Mouse (Mus musculus): ENCODE results near the gene Cpne2. TPM values are rescaled to one million over a fixed set of nuclear protein-coding genes. Genes with fewer than 3 reads are reported as not detected.

Gene Cpne2
- total RNA-seq, 1 experiment from 2014 or later, result 108 TPM

DNA sequence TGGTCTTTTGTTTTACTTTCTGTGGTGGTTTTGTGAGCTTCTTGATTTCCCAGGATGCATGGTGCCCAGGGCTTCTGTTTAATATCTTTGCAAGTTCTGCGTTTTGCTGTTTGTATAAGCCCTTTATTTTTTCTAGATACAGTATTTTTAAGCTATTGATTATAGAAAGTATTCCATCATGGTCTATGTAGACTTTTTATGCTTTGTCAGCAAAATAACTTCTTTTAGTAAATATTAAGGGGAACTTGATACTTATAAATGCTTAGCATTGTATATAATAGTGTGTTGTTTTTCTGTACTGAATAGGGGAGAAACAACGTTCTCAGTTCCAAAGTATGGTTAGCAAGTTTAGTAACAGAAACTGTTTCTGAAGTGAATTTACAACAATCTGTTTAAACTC is 71.2 kb downstream of the Cpne2 start:
- no peak for ATAC-seq (replicated peaks in 1 of 2; ENCODE audit: insufficient read depth in 1 of 2, low FRiP score in 2 of 2, low TSS enrichment in 1 of 2, low read depth in 1 of 2, poor library complexity in 2 of 2, severe bottlenecking in 2 of 2)

DNA sequence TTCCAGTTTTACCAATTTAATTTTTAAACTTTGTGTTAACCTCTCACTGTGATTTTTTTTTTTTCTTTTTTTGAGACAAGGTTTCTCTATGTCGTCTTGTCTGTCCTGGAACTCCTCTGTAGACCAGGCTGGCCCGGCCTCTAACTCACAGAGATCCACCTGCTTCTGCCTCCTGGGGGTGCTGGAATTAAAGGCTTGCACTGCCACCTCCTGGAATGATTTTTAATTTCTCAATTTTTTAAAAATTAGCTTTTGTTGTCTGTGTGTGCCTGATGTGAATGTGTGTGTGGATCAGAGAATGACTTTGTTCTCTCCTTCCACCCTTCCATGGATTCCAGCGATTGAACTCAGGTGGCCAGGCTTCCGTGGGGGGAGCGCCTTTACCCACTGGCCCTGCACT is 74.3 kb downstream of the Cpne2 start:
- no peak for ATAC-seq (replicated peaks in 1 of 2; ENCODE audit: insufficient read depth in 1 of 2, low FRiP score in 2 of 2, low TSS enrichment in 1 of 2, low read depth in 1 of 2, poor library complexity in 2 of 2, severe bottlenecking in 2 of 2)

Other genes with a start within 250 kb of the Cpne2 start
- gene Slc12a3, start 203.8 kb upstream of the Cpne2 start, total RNA-seq (2017), result not detected in 2 replicates
- 74.5 and 93.6 TPM in 2 replicates for gene Herpud1, start 146.6 kb upstream of the Cpne2 start, total RNA-seq (2017)
- 62.6 and 97.6 TPM in 2 replicates for gene Nlrc5, start 98.6 kb upstream of the Cpne2 start, total RNA-seq (2017)
- gene Rspry1, start 68.9 kb downstream of the Cpne2 start, total RNA-seq (2017), result 40.0 and 43.6 TPM in 2 replicates
- gene Fam192a, start 69.0 kb downstream of the Cpne2 start, total RNA-seq (2017), result 84.4 and 120 TPM in 2 replicates
- gene Arl2bp, start 133.6 kb downstream of the Cpne2 start, total RNA-seq (2017), result 96.4 and 129 TPM in 2 replicates
- 0.50 TPM in 1 of 2 replicates, not detected in the other for gene Pllp, start 163.3 kb downstream of the Cpne2 start, total RNA-seq (2017)
- not detected in 2 replicates for gene Ccl22, start 212.6 kb downstream of the Cpne2 start, total RNA-seq (2017)
- gene Cx3cl1, start 239.0 kb downstream of the Cpne2 start, total RNA-seq (2017), result 0.55 and 3.3 TPM in 2 replicates